In genomic region chr2:135123057-135123456, GRCm38 (mm10) we compare ENCODE assay signal across 15 mouse cellular contexts.
"Had no signal": no experiment of that assay in that cellular context is flagged by ENCODE, and none has a peak within 500 bp of the region (broad histone marks: within the 10 kb centered on the region; RNA-seq: fewer than 3 reads in every experiment).

No protein-coding gene starts in this region.

- H3K9me3 ChIP-seq: neural tube, embryonic 13.5 days; stomach, embryonic 15.5 days had no signal

- H3K36me3 ChIP-seq: neural tube, embryonic 13.5 days; stomach, embryonic 15.5 days had no signal

- H3K9ac ChIP-seq: neural tube, embryonic 13.5 days; stomach, embryonic 15.5 days had no signal

- H3K4me2 ChIP-seq: neural tube, embryonic 13.5 days; stomach, embryonic 15.5 days had no signal

- H3K4me1 ChIP-seq: neural tube, embryonic 13.5 days; stomach, embryonic 15.5 days had no signal

- H3K4me3 ChIP-seq: neural tube, embryonic 13.5 days; stomach, embryonic 15.5 days had no signal

- DNase-seq: retina, postnatal 1 day; right cerebral cortex, adult 18-20 months; right cerebral cortex, postnatal 14 days; right cerebral cortex, postnatal 25 days; right cerebral cortex, postnatal 4 days; spleen, adult 18-20 months; thymus, adult 18-20 months; thymus, adult 2 months; thymus, postnatal 14 days; thymus, postnatal 25 days; thymus, postnatal 36 days; thymus, postnatal 4 days had no signal

- H3K27me3 ChIP-seq: neural tube, embryonic 13.5 days; stomach, embryonic 15.5 days had no signal

- H3K27ac ChIP-seq: neural tube, embryonic 13.5 days; stomach, embryonic 15.5 days; stomach, postnatal 0 days had no signal
